Mouse (Mus musculus): ENCODE results near the gene Negr1.

DNA sequence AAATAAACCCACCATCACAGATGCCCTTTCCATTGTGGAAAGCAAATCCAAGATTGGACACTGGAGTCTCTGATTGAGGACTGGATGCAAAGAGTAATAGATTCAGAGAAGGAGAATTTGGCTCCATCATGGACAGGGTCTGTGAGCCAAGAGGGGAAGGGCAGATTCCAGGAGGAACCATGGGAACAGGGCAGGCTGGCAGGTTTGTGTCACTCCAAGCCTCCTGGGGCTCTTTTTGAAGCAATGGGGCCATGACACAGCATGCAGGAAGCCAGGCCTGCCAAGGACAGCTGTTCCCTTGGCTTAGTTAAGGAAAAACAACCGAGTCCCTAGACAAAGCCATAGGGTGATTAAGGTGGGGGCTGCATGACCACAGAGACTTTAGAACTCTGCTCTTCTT is 647.4 kb downstream of the Negr1 start:
- TF ChIP-seq POLR2A (IDR thresholded peaks at IDR 0.05; ENCODE audit: low read depth, low read length) (no peak), CTCF (conservative IDR thresholded peaks at IDR 0.05; ENCODE audit: insufficient read depth, insufficient read length, low read depth, low read length) (no peak)

Data from kidney, adult 2 months (tissue).